Mouse (Mus musculus): ENCODE results near the gene Bfsp2. TPM values are rescaled to one million over a fixed set of nuclear protein-coding genes. Genes with fewer than 3 reads are reported as not detected.
A peak's percentile ranks its signal among the peaks of the same experiment; 100 is the strongest.
"Not testable (repeated sequence)": the region's sequence is repeated elsewhere in the genome, so short reads cannot be mapped to it uniquely, and the experiment has no call there.

Bfsp2 gene
- total RNA-seq, 2 experiments from 2014 or later = 0.35 to 0.71 TPM

DNA sequence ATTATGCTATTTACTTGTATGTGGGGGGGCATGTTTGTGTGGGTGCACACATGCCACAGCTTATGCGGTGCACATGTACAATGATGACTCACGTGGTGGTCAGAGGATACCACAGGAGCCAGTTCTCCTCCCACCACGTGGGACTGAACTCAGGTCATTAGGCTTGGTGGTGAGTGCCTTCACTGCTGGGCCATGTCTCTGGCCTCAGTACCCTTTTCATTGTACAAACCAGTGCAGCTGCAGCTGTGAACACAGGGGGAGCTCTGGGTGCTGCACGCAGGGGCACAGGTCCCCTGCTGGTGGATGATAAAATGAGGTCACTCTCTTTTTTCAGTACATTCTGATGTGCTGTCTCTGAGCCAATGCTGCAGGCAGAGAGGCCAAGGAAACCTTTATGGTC is 46.1 kb downstream of the Bfsp2 start:
- no peak for DNase-seq
- intact Hi-C loops (cut with DNase I) = loop anchor here (5.0 kb wide), 1 partner anchor 37 kb away; no protein-coding TSS in a partner anchor

DNA sequence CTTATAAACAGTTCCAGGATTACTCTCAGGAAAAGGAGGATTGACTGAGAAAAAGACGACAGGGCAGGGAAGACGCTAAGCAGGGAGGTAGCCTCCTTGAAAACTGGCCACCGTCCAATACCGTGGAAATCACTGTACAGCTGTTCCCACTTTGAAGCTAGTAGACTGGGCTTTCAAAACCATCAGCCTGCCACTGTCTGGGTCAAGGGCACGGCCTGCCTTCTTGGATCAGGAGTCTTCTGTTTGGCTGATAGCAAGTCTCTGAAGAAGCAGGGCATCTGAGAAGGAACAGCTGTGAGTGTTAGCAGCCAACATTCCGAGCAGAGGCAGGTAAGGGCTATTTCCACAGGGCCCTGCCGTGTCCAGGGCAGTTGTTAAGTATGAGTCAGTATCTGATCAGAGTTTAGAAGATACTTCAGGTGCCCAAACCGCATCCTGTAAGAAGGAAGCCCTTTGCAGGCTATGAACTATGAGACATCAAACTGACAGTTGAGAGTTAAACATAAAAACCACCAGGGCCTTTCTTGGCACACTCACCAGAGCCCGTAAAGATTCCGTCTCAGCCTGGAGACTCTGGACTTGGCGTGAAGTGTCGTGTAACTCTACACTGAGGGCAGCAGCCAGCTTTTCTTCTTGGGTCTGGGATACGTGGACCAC is 48.0 kb downstream of the Bfsp2 start:
- DNase-seq = peak; percentile 26 to 52
- intact Hi-C loops (cut with DNase I) = loop anchor here (5.0 kb wide), 1 partner anchor 35 kb away; no protein-coding TSS in a partner anchor

DNA sequence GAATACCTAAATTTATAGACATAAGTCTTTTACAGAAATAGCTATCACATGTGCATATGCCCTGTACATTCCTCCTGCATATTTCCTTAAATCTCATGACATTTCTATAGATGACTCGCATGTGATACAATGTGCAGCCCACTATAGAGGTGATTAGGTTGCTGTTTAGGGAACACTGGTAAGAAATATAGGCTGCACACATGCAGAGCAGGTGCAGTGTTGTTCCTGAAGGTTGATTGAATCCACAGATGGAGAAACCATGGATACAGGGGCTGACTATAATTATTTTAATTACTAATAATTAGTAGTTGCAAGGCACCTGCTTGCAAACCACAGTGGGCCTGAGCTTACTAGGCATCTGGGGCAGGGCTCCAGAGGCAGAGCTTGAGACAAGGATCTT is 48.5 kb downstream of the Bfsp2 start:
- intact Hi-C loops (cut with DNase I) = loop anchor here (5.0 kb wide), 1 partner anchor 34 kb away; no protein-coding TSS in a partner anchor
- no peak for DNase-seq

DNA sequence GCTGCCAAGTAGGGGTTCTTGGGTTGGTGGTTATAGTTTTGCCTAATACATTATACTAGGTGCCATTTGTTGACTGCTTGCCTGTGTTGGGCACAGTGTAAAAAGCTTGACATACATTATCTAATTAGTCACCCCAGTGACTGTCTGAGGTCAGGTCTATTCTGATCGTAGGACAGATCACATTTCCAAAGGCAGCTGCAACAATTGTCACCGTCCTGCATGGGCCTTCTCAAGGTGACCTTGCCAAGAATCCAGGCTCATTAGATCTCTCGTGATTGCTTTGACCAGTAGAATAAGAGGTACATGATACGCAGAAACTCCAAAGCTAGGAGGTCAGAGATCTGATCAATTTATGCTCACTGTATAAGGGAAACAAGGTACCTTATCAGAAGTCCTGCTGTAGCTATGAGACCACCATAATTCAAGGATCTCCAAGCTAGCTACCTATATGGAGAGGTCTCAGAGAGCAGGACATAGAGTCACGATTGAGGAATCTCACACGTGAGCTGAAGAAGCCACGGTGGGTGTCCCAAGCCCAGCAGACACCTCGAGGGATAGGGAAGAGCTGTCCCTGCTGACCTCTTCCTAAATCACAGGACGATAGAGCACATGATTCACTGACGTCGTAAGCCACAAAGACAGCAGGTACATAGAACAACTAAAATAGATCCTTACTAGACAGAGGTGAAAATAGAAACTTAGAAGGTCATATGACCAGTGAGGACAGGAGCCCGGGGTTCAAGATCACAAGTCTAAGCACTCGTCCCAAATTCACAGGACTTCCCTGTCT is 49.6 kb downstream of the Bfsp2 start:
- no peak for DNase-seq

DNA sequence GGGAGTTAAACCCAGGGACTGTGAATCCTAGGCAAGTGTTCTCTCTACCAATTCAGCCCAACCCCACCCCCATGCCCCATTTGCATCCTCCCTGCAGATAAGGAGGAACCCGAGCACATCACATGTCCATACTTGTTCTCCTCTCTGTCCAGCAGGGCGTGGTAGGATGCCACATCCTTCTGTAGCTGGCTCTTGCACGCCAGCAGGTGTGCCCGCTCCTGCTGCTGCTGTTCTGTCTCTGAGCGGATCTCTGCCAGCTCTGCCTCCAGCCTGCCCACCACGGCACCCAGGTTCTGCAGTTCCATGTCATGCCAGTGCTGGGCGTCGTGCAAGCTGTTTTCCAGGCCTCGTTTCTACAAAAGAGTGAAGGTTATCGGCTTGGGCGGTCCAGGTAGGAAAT is 53.8 kb downstream of the Bfsp2 start:
- intact Hi-C loops (cut with DNase I) = loop anchor here (5.0 kb wide), 1 partner anchor 59 kb away; the partner anchor contains the start of gene Cdv3

More for the DNA sequence above, 49.6 kb downstream of the Bfsp2 start:
- intact Hi-C loops (cut with DNase I) = loop anchor here (5.0 kb wide), 1 partner anchor 33 kb away; no protein-coding TSS in a partner anchor

DNA sequence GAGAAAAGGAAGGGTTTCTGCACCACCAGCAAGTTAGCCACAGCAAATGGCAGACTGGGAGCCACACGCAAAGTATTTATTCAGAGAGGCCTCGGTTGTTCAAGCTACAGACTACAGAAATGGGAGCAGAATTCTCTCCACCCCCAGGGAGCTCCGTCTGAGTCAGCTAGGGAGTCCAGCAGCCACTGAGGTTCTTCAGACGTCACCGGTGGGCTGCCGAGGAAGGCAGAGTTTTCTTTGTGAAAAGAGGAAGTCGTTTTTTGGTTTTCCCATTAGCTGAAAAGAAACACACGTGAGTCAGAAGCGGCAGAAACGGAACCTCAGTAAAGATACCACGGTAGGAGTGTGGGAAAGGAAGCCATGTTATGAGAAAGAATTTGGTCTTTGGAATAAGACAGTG is 55.4 kb downstream of the Bfsp2 start:
- intact Hi-C loops (cut with DNase I) = loop anchor here (5.0 kb wide), 1 partner anchor 58 kb away; the partner anchor contains the start of gene Cdv3

More for the DNA sequence above, 53.8 kb downstream of the Bfsp2 start:
- no peak for DNase-seq

DNA sequence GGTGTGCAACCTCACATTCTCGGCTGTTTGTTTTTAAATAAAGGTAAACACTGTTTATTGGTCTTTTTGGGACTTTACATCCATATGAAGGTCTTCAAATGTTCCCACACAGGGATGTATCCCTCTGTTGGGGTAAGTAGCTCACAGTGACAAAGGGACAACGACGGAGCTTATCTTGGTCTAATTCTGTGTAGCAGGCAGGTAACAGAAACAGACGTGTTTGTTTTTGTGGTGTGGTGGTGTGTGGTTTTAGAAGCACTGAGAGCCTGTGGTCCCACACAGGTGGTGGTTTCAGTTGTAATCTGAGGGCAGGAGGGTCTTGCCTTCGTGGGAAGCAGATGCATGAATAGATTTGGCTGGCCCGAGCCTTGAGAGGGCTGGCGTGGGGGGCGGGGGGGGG is 56.3 kb downstream of the Bfsp2 start:
- intact Hi-C loops (cut with DNase I) = no loop called here
- no peak for DNase-seq

More for the DNA sequence above, 55.4 kb downstream of the Bfsp2 start:
- DNase-seq = no peak

DNA sequence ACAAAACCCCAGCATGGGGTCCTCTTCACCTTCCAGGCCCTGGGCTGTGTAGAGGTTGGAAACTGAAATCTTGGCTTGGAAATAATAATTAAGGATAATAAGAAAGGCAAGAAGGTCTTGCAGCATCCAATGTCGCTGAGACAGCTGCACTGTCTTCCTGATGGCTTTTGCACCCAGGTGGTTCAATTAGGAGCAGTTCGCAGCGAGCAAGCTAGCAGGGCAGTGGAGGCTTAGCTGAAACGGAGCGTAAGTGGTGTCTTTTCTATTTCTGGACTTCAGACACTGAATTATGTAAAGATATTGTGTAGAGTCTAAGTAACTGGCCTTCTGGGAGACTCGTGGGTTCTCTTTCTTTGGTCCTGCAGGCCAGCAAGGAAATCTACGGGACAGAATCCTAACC is 56.8 kb downstream of the Bfsp2 start:
- intact Hi-C loops (cut with DNase I) = no loop called here
- DNase-seq = no peak

DNA sequence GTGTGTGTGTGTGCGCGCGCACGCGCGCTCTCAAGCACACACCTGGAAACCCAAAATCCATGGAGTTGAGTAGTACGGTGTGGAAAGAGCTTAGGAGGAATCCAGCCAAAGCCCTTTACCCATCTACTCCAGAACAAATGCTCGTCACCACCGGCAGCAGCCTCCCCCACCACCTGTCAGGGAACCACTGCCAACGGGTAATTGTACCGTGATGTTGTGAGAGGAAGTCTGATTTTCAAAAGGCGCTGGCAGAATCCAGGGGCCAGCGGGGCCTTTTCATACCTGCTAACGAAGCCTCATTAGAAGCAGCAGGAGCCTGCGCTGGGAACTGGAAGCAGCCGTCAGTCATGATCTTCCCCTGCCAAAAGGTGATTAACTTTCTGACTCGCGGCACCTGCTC is 57.4 kb downstream of the Bfsp2 start:
- no peak for DNase-seq
- intact Hi-C loops (cut with DNase I) = no loop called here

DNA sequence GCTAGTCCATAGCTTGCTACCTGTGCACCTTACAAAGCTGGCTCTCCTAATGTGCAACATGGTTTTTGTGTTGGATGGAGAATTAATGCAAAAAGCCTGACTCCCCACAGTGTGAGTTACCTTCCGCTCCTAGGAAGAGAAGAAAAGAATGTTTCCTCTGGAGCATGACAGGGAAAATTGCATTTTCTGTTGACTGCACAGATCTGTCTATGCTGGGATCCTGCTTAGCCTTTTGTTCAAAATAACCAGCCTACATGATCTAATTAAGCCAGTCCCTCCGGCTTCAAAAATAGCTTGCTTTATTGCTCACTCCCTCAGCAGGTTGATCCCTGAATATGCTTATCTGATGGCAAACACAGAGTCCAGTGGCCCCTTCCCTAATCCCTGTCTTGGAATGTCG is 59.4 kb downstream of the Bfsp2 start:
- intact Hi-C loops (cut with DNase I) = no loop called here
- DNase-seq = no peak

DNA sequence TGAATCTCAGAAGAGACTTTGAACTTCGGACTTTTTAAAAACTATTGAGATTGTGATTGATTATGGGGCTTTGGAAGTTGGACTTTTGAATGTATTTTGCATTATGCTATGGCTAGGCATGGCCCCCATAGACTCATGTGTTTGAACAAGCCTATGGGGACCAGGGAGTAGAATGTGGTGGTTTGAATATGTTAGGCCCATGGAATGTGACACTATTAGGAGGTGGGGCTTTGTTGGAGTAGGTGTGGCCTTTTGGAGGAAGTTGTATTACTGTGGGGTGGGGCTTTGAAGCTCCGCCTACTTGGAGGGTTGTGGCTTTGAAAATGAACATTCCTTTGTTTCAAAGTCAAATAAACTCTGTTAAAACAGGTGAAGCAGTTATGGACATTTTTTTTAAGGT is 61.4 kb downstream of the Bfsp2 start:
- no peak for DNase-seq
- intact Hi-C loops (cut with DNase I) = no loop called here

DNA sequence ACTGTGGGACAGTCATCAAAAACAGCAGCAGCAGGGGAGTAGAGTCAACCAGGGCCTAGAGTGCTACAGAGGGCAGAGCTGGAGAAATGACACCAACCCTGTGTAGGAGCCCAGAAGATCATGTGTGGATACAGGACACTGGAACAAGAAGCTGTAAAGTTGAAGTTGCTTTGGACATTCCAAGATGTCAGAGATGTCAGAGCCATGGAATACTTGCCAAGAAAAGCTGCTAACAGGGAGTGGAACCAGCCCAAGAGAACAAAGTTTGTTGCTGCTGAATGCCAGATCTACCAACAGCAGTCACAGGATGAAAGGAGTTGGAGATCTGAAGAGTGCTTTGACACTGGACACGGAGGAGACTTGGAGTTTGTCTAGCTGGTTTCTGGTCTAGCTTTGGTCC is 62.0 kb downstream of the Bfsp2 start:
- DNase-seq; intact Hi-C loops (cut with DNase I): not testable (repeated sequence)

DNA sequence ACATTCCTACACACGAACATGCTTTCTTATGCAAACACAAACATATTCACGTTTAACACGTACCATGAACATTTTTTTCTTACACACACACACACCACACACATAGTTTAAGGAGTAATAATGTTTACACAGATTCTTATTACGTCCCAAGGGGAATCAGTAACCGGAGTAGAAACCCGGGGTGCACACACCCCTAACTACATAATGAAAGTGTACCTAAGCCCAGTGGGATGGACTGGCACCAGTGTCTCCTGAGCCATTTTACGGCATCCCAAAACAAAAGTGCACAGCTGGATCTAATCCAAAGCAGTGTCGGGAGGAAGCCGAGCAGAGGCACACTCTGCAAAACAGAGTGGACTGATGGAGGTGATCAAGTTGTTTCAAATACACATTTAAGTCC is 66.8 kb downstream of the Bfsp2 start:
- intact Hi-C loops (cut with DNase I) = no loop called here
- no peak for DNase-seq

DNA sequence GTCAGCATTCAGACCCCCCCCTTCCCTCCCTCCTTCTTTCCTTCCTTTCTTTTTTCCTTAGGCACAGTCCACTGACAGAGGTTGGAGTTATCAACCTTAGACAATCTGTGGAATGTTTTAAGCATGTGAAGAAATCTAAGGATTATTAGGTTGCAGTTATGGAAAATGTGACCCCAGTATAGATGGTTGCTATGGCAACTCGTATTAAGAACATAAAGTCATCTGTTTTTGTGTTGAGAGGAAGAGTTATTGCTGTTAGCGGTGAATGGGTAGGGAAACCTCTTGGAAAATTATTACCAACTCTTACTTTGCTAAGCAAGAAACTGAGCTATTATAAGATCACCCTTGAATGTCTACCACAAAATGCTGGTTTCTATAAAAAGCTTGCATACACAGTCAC is 71.1 kb downstream of the Bfsp2 start:
- intact Hi-C loops (cut with DNase I) = no loop called here
- no peak for DNase-seq

DNA sequence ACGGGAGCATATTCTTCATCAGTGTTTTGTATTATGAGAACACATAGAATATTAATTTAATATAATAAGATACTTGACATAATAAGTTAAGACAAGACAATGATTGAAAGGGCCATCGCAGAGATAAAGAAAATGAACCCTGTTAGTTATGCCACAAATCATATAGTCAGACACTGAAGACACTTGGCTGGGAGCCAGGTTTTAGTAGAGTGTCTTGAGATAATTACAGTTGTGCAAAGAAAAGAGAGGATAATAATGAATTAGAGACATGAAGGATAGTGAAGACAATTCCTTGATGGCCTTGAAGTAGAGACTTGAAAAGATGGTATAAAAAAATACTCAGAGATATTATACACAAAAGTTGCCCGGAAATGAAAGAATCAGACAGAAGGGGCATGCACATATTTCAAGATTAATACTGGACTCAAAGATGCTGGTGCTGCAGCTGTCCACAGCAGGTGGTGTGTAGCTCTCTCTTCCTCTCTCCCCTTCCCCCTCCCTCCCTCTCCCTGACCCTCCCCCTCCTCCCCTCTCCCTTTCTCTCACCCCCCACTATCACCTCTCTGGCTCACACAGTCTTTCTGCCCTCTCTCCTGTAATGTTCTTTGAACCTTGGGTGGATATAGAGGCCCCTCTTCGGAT is 72.0 kb downstream of the Bfsp2 start:
- intact Hi-C loops (cut with DNase I) = no loop called here
- DNase-seq = no peak

DNA sequence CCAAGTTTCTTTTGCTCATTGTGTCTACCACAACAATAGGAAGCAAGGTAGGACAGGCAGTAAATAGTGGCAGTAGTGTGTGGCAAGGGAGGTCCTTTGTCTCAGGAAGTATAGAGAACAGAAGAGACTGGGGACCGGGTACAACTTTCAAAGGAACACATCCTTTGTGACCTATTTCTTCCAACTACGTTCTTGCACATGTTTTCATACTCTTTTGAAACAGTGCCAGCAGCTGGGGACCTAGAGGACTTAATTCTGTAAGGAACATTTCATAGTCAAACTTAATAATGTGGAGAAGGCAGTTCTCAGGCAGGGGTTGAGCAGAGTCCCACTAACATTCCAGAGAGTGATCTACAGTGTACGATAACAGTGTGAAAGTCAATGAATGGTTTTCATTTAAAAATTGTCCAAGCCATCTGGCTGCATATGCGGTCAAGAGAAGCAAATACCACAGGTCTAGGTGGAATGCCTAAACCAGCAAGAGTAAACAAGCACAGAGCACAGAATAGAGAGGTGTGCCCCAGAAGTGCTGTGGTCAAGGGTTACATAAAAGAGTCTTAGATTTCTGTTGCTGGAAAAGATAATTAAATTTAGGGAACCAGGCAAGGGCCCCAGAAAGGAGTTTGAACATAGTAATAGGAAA is 76.8 kb downstream of the Bfsp2 start:
- intact Hi-C loops (cut with DNase I) = no loop called here
- DNase-seq = no peak

DNA sequence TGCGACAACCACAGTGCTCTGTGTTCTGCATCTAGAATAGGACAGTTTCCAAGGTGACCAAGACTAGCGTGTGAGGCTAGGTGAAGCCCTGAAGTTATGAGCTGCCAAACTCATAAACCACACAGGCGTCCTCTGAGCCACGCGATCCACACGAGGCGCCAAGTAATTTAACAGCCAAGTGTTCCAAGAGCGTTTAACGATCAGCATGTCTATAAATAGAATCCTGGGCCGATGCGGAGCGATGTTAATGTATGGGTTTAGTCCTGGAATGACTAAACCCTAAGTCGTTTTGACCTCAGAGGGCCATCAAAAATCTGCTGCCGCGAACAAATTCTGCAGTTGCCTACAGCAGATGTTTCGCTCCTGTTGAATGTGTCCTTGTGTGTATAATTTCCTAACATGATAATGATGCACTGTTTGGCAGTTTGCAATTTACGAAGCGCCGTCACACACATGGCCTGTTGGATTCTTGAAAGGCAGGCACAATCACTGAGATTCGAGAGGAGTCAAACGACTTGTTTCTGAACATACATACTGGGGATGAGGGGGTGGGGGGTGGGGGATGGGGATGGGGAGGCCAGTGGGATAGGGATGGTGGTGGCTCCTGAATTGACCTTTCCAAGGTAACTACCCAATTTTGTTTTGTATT is 81.6 kb downstream of the Bfsp2 start:
- intact Hi-C loops (cut with DNase I) = loop anchor here (2.0 to 5.0 kb wide), 2 partner anchors 34 kb away; partner anchors contain the start of gene Cdv3
- DNase-seq = peak in 1 of 2 experiments; percentile 16

DNA sequence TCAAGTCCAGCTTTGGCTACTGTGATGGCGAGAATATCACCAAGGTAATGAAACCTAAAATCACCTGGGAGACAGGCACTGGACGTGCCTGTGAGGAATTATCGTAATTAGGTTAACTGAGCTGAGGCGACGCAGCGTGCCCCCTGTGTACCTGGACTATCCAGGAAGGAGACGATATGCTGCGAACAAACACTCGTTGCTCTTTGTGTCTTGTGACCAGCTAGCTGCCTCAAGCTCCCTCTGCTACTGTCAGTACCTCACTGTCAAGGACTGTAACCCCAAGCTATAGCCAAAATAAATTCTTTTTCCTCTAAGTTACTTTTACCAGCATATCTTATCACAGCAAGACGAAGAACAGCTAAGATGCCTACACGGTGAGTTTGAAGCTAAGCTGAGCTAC is 87.0 kb downstream of the Bfsp2 start:
- DNase-seq = no peak
- intact Hi-C loops (cut with DNase I) = no loop called here

DNA sequence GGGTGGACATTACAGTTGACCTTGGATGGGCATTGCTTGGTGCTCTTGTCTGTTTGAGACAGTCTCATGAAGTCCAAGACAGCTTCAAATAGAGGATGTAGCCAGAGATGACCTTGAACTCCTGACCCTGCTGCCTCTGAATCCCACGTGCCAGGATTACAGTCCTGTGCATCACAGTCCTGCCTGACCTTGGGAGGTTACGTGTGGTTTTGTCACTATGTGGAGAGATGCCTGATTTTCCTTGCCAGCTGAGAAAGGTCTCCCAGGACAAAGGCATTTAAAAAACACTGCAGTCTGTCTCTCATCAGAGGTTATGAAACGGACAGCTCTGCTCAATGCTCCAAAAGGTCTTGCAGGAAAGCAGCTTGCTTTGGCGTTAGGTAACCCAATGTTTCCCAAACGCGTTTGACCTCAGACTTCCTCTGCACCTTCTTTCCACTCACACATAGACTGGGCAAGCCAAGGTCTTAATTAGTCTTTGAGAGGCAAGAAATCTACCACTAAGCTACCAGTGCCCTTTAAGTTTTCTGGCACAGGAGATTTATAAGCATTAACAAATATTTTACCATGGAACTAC is 88.3 kb downstream of the Bfsp2 start:
- DNase-seq = no peak
- intact Hi-C loops (cut with DNase I) = no loop called here

DNA sequence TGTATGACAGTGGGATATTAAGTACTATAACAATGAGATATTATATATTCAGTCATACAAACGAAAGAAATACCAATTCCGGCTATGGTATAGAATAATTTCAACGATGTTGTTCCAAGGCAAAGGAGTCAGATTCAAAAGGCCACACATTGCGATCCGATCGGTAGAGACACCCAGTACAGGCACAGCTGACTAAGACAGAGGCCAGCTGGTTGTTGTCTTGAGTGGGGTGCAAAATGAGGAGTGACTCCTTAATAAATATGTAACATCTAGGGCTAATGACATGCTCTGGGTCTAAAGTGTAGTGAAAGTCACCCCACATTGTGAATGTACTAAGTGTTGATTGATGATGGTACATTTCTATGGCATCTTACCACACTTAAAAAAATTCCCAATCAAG is 91.0 kb downstream of the Bfsp2 start:
- intact Hi-C loops (cut with DNase I) = no loop called here
- no peak for DNase-seq
